Mouse (Mus musculus): ENCODE data around the gene Ppp1r14a. TPM values are rescaled to one million over a fixed set of nuclear protein-coding genes. Genes with fewer than 3 reads are reported as not detected.

Gene Ppp1r14a
- polyA plus RNA-seq, 1 experiment from 2014 or later, result 16.5 TPM

GRCm38 (mm10) chr7:29293131-29294065 lies 4.3 kb downstream of the Ppp1r14a start:
- no peaks in the 10 kb centered on the region for H3K9me3 ChIP-seq
- H3K4me1 ChIP-seq, result peaks cover 53% of the 10 kb centered on the region
- H3K36me3 ChIP-seq (replicated peaks), result no peaks in the 10 kb centered on the region
- no peak overlapping the region for H3K4me3 ChIP-seq (replicated peaks)
- no peak overlapping the region for H3K4me2 ChIP-seq
- ATAC-seq (ENCODE audit: low FRiP score), result no peak
- H3K27ac ChIP-seq, result peak overlapping the region; percentile 83
- 32% methylated on average over 19 of the region's 19 CpGs for whole genome bisulfite sequencing
- H3K9ac ChIP-seq, result no peak overlapping the region
- peaks cover 23% of the 10 kb centered on the region for H3K27me3 ChIP-seq

- no peak for ATAC-seq (ENCODE audit: low FRiP score)
- H3K4me1 ChIP-seq, result peaks cover 46% of the 10 kb centered on the region
Observed at GRCm38 (mm10) chr7:29294111-29294761, 5.1 kb downstream of the Ppp1r14a start.

GRCm38 (mm10) chr7:29295861-29296647 lies 6.9 kb downstream of the Ppp1r14a start:
- no peaks in the 10 kb centered on the region for H3K36me3 ChIP-seq (replicated peaks)
- no peak overlapping the region for H3K27ac ChIP-seq
- ATAC-seq (ENCODE audit: low FRiP score), result no peak
- WGBS, result 87% methylated on average over 24 of the region's 24 CpGs
- H3K9me3 ChIP-seq, result no peaks in the 10 kb centered on the region
- H3K4me2 ChIP-seq, result no peak overlapping the region
- H3K9ac ChIP-seq, result no peak overlapping the region
- peaks cover 4% of the 10 kb centered on the region; the same call in 1 of the 2 replicates for H3K27me3 ChIP-seq
- H3K4me1 ChIP-seq, result peaks cover 35% of the 10 kb centered on the region
- H3K4me3 ChIP-seq (replicated peaks), result no peak overlapping the region

More at GRCm38 (mm10) chr7:29294111-29294761, 5.1 kb downstream of the Ppp1r14a start:
- no peak overlapping the region for H3K9ac ChIP-seq
- H3K36me3 ChIP-seq (replicated peaks), result no peaks in the 10 kb centered on the region
- H3K27ac ChIP-seq, result peak overlapping the region; percentile 38; the same call in 1 of the 2 replicates
- peaks cover 15% of the 10 kb centered on the region for H3K27me3 ChIP-seq
- 75% methylated on average over 13 of the region's 13 CpGs for WGBS
- no peaks in the 10 kb centered on the region for H3K9me3 ChIP-seq
- H3K4me2 ChIP-seq, result no peak overlapping the region
- H3K4me3 ChIP-seq (replicated peaks), result no peak overlapping the region

DNA sequence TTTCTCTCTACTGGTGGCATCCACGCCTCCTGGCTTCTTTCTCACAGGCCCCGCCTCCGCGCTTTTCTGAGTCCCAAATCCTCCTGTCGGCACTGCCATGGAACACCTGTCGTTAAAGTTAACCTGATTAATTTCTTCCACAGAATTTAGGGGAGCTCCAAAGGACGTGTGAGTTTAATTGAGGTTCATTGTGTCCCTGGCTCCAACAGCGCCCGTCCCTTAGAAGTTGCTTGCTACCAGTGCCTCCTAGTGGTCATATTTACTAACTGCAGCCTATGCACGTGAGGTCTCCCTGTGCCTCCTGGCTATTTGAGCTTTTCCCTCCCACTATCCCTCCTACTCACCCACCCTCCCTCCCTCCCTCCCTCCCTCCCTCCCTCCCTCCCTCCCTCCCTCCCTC lies 7.9 kb downstream of the Ppp1r14a start:
- no peak overlapping the region for H3K4me3 ChIP-seq (replicated peaks)
- H3K36me3 ChIP-seq (replicated peaks), result no peaks in the 10 kb centered on the region
- no peak overlapping the region for H3K9ac ChIP-seq
- no peak overlapping the region for H3K27ac ChIP-seq
- ATAC-seq (ENCODE audit: low FRiP score), result peak; percentile 34
- H3K27me3 ChIP-seq, result 0 out of 2 replicates have a peak, but pooled peaks cover 4% of the 10 kb centered on the region
- peaks cover 25% of the 10 kb centered on the region for H3K4me1 ChIP-seq
- 12% methylated on average over 10 of the region's 10 CpGs for WGBS
- H3K4me2 ChIP-seq, result no peak overlapping the region
- H3K9me3 ChIP-seq, result no peaks in the 10 kb centered on the region

GRCm38 (mm10) chr7:29301127-29301566 lies 12.0 kb downstream of the Ppp1r14a start:
- H3K27ac ChIP-seq, result peak overlapping the region; percentile 59; the same call in 1 of the 2 replicates
- H3K27me3 ChIP-seq, result no peaks in the 10 kb centered on the region
- no peak overlapping the region for H3K9ac ChIP-seq
- H3K4me3 ChIP-seq (replicated peaks), result 0 out of 2 replicates have a peak overlapping the region, but pooled peaks have one; percentile 14
- H3K36me3 ChIP-seq (replicated peaks), result no peaks in the 10 kb centered on the region
- H3K4me2 ChIP-seq, result peak overlapping the region; percentile 39
- H3K4me1 ChIP-seq, result peaks cover 21% of the 10 kb centered on the region
- ATAC-seq (ENCODE audit: low FRiP score), result no peak
- under 1% methylated on average over 7 of the region's 7 CpGs for WGBS
- no peaks in the 10 kb centered on the region for H3K9me3 ChIP-seq

DNA sequence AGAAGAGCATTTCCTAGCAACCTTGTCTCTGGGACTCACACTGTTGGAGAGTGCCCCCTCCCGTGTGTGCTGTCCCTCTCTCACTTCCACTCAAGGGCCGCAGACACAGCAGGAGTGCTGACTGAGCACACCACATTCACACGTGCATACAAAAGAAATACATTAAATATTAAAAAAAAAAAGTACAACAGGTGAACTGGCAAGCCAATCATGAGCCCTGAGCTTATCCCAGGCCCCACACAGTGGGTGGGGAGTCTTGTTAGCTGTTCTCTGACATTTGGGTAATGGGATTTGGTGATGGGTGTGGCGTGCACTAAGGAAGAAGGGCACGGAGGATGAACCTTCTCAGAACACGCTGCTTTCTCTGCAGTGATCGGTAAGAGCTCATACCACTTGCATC lies 13.5 kb downstream of the Ppp1r14a start:
- ATAC-seq (ENCODE audit: low FRiP score), result no peak
- H3K36me3 ChIP-seq (replicated peaks), result no peaks in the 10 kb centered on the region
- 68% methylated on average over 7 of the region's 7 CpGs for WGBS
- H3K4me2 ChIP-seq, result no peak overlapping the region
- H3K27ac ChIP-seq, result no peak overlapping the region
- no peaks in the 10 kb centered on the region for H3K9me3 ChIP-seq
- H3K4me3 ChIP-seq (replicated peaks), result no peak overlapping the region
- H3K27me3 ChIP-seq, result no peaks in the 10 kb centered on the region
- no peak overlapping the region for H3K9ac ChIP-seq
- H3K4me1 ChIP-seq, result peaks cover 36% of the 10 kb centered on the region

GRCm38 (mm10) chr7:29303738-29304462 lies 14.8 kb downstream of the Ppp1r14a start, which contains the start of gene Dpf1:
Dpf1 (plus strand) TSS chr7:29303951.
- under 1% methylated on average over 63 of the region's 67 CpGs for WGBS
- H3K4me1 ChIP-seq, result peaks cover 46% of the 10 kb centered on the region

GRCm38 (mm10) chr7:29304463-29305262 lies 15.6 kb downstream of the Ppp1r14a start:
- Histone ChIP-seq H3K4me1 (peaks cover 54% of the 10 kb centered on the region), H3K27me3 (no peaks in the 10 kb centered on the region), H3K9ac (peak overlapping the region; percentile 88), H3K27ac (peak overlapping the region; percentile 90), H3K4me3 (replicated peaks) (peak overlapping the region; percentile 77), H3K4me2 (peak overlapping the region; percentile 94), H3K36me3 (replicated peaks) (peaks cover 1% of the 10 kb centered on the region; the same call in 1 of the 2 replicates), H3K9me3 (no peaks in the 10 kb centered on the region)
- ATAC-seq (ENCODE audit: low FRiP score), result peak; percentile 24; the same call in 1 of the 2 replicates
- WGBS, result under 1% methylated on average over 48 of the region's 48 CpGs

More at GRCm38 (mm10) chr7:29303738-29304462, 14.8 kb downstream of the Ppp1r14a start, which contains the start of gene Dpf1:
- peak within 1 kb of the TSS; percentile 90 for H3K27ac ChIP-seq
- no peaks in the 10 kb centered on the region for H3K9me3 ChIP-seq
- no peaks in the 10 kb centered on the region for H3K36me3 ChIP-seq (replicated peaks)
- H3K4me3 ChIP-seq (replicated peaks), result peak within 1 kb of the TSS; percentile 77
- peak; percentile 88 for ATAC-seq (ENCODE audit: low FRiP score)
- no peaks in the 10 kb centered on the region for H3K27me3 ChIP-seq
- peak within 1 kb of the TSS; percentile 88 for H3K9ac ChIP-seq
- peak within 1 kb of the TSS; percentile 94 for H3K4me2 ChIP-seq

DNA sequence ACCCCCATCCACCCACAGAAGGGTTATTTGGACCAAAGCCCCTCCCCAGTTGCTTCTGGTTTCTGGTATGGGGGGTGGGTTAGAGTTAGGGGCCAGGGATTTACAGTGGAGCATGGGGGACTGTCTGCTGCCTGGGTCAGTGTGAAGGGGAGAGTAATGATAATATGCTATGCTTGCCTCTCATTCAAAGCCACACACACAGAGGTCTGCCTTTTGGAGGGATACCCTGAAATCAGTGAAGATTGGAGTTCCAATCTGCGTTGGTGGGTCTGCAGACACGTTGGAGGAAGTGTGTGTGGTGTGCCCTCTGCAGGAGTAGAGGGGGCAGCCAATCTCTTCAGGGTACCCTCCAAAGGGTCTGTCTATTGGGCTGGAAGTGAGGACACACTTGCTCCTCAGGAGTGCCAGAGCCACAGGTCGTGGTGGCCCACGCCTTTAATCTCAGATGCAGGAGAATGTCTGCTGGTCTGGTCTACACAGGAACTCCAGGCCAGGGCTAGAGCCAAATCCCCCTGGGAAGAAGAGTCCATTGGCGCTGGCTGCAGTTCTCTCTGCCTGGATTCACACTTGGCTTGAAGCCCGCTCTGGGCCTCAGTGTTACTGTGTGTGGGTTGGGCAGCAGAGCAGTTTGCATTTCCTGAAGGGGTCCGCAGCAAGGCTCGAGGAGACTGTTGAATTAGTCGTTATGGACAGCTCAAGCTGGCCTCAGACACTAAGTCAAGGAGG lies 16.3 kb downstream of the Ppp1r14a start:
- ATAC-seq (ENCODE audit: low FRiP score), result no peak
- WGBS, result 15% methylated on average over 9 of the region's 9 CpGs
- H3K27ac ChIP-seq, result peak overlapping the region; percentile 90
- peaks cover 7% of the 10 kb centered on the region; the same call in 1 of the 2 replicates for H3K36me3 ChIP-seq (replicated peaks)
- peak overlapping the region; percentile 94 for H3K4me2 ChIP-seq
- no peaks in the 10 kb centered on the region for H3K27me3 ChIP-seq
- H3K9ac ChIP-seq, result peak overlapping the region; percentile 88
- peaks cover 62% of the 10 kb centered on the region for H3K4me1 ChIP-seq
- H3K9me3 ChIP-seq, result no peaks in the 10 kb centered on the region
- peak overlapping the region; percentile 77 for H3K4me3 ChIP-seq (replicated peaks)

- H3K27me3 ChIP-seq, result no peaks in the 10 kb centered on the region
- H3K36me3 ChIP-seq (replicated peaks), result peaks cover 14% of the 10 kb centered on the region
- H3K9ac ChIP-seq, result peak overlapping the region; percentile 88
- H3K4me2 ChIP-seq, result peak overlapping the region; percentile 94
- peak overlapping the region; percentile 77 for H3K4me3 ChIP-seq (replicated peaks)
- no peaks in the 10 kb centered on the region for H3K9me3 ChIP-seq
- WGBS, result 15% methylated on average over 7 of the region's 7 CpGs
- peak overlapping the region; percentile 90 for H3K27ac ChIP-seq
- ATAC-seq (ENCODE audit: low FRiP score), result no peak
- H3K4me1 ChIP-seq, result peaks cover 65% of the 10 kb centered on the region
Observed at GRCm38 (mm10) chr7:29306108-29306507, 17.0 kb downstream of the Ppp1r14a start.
